Mouse (Mus musculus): ENCODE results near the gene Clasp2.

Clasp2 gene

DNA sequence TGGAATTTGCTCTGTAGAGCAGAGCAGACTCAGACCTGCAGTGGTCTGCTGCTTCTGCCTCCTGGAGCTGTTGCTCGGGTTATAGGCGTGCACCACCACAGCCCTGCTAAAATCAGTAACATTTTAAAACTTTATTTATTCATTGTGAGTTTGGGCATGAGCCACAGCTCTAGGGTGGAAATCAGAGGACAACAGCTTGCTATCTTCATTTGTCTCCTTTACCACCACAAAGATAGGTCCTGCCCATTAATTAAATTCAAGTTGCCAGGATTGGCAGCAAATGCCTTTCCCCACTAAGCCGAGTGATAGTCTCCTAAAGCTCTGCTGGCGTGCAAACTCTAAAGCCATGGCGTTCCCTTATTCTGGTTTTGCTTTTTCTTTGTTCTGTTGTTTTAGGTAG is 194.4 kb downstream of the Clasp2 start:
- DNase-seq = no peak

DNA sequence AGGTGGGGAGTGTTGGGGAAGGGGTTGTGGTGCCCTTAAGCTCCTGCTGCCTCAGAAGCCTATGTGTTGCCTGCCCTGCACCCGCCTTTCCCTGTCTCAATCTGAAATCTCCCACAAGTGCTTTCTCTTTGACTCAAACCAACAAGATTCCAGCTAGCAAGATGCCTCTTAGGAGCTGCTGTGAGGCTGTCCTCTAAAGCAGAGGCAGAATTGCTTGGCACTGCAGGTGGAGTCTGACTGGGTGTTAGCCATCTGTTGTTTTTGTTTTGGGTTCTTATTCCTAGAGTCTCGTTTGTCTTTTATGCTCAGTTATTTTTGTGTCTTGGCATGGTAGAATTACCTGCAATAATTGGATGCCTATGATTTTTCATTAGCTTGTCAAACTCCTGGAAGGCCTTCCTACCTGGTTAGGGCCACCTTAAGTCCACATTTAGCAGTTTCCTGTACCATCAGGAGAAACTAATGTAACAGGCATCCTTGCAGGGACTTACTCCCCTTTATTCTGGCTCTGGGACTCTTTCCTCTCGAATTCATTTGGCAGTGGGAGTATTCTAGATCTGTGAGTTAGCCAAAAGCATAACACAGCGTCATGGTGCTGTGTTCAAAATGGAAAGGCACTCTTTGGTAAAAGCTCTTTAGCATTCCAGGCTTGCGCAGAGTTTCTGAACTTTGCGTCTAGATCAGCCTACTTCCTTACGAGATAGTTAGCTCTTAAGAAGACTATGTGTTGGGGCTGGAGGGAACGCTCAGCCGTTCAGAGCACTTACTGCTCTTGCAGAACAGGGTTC is 198.0 kb downstream of the Clasp2 start:
- peak; percentile 70 for DNase-seq

DNA sequence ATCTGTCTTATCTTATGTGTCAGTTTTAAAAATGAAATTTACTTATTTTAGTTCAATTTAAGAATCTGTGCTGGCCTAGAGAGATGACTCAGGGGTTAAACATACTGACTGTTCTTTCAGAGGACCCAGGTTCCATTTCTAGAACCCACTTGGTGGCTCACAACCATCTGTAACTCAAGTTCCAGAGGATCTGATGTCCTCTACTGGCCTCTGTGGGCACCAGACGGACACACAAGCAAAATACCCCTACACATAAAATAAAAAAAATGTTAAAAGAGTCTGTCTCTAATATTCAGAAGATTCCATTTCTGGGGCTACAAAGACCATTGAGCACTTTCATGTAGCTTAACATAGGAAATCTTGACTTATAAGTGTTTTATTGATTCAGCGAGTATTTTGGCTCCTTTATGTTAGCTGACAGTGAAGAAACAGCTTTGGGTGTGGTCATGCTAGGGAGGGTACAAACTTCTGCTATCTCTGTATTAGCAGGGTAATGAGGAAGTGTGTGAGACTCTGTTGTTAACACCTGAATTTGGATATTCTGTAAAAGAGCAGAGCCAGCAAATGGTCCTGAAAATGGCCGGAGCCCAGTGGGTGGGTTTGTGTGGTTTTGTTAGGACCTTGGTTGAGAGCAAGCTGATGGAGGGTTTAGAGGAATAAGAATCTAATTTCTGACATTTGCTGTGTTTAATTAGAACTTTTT is 200.0 kb downstream of the Clasp2 start:
- DNase-seq = no peak

DNA sequence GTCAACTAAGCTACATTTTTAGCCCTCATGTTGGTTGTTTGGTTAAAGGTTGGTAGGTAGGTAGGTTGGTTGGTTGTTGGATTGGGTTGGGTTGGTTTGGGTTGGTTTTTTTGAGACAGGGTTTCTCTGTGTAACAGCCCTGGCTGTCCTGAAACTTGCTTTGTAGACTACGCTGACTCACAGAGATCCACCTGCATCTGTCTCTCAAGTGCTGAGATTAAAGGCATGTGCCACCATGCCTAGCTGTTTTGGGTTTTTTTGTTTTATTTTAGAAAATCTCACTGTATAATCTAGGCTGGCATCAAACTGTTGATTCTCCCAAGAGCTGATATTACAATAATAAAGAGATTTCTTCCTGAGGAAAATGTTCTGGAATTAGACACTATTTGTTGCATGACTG is 202.1 kb downstream of the Clasp2 start:
- no peak for DNase-seq

DNA sequence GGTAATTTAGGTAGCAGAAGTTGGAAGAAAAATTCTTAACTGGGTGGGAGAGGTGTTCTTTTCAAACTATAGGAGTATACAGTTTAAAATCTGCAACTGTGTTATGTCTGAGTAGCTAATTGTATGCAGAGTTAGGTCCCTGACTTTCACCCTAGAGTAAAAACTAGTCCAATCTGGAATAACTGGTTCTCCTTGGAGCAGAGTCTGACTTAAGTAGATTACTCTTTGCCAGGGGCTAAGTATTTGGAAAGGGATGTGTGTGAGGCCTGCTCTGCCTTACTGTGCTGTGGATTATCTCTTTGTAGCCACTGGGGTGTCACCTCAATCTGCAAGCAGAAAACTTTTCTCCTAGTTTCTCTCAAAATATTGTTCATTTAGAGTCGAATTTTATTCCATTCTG is 205.9 kb downstream of the Clasp2 start:
- DNase-seq = no peak

DNA sequence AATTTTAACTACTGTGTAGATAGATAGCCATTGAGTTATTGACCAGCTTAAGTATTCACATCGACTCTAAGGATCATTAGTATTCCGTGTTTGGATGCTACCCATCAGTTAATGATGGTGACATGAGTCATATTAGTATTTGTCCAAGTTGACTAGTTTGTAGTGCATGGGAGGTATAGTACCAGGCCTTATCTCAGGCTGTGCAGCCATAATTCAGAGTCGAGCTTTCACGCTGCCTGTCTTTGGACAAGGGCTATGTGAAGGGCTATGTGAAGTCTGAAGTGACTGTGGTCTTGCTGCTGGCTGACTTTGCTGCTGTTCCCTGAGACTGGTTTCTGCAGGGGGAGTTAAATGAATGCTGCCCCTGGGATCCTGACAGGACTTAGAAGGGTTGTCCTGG is 216.5 kb downstream of the Clasp2 start:
- DNase-seq = no peak

DNA sequence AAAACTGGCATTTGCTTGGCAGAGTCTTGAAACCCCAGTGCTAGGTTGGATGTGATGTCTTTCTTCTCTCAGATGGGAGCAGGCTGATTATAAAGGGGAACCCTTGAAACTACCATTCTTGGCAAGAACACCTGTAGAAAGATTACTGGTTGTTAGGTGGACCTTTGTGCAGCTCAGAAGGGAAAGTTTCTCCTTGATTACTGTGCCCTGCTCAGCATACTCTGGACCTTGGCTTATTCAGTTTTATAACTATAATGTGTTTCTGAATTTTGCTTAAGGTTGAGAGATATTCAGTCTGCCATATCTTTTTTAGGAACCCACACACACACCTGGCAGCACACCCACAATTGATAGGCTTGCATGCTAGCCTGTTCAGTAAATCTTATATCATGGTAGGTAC is 222.4 kb downstream of the Clasp2 start:
- no peak for DNase-seq

DNA sequence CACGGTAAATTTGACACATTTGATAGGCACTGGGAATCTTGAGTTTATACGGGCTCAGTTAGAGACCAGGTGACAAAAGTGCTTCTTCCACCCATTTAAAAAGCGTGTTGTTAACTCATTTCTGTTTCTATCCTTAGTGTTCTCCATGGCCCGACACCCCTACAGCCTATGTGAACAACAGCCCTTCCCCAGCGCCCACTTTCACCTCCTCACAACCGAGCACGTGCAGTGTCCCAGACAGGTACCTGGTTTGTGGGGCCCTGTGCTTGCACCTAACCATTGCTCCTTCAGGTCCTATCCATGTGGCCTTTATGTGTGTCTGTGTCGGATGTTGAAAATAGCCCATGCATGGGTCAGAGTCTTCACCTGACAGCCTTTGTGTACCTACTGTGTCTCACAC is 223.1 kb downstream of the Clasp2 start:
- no peak for DNase-seq

DNA sequence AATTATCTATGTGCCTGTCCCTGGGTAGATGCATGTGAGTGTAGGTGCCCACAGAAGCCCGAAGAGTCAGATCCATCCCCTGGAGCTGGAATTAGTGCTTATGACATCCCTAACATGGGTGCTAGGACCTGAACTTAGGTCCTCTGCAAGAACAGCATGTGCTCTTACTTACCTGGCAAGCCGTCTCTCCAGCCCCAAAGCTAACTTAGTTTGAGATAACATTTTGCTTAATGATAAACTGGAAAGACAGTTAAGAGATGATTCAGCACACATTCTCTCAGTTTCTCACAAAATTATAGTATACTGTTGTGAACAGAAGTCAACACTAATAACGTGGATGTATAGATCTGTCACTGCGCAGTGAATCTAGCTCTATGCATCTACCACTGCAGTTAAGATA is 225.6 kb downstream of the Clasp2 start:
- no peak for DNase-seq

DNA sequence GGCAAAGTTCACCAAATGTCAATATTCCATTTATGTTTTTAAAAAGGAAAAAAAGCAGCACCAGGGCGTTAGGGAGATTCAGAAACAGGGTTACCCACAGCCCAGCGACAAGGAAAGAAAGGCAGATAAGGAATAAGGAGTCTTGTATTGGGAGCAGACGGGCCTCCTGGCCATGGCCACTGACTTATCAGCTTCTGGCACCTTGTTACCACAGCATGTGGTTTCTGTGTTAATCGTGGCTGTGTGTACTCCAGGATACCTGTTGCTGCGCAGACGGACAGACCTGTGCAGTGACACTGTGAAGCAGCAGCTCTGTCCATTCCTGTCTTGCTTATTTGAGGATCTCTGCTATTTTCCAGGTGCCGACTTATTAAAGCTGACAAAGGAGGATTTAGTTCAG is 227.7 kb downstream of the Clasp2 start:
- no peak for DNase-seq

Measured in cerebellum, adult 9-10 months (tissue).